Mouse (Mus musculus) macrophage (primary cell): ENCODE measurements around the gene Ldah. TPM values are rescaled to one million over a fixed set of nuclear protein-coding genes. Genes with fewer than 3 reads are reported as not detected.

Experiments used
- polyA plus RNA-seq: library from polyadenylated mRNA; stranded (reverse); fragments of 250-400 nt; gene quantifications from 3 replicates; pipeline ENCODE4 v1.2.4, GENCODE M21; 2018; ENCODE audit warnings: inconsistent platforms

Ldah gene
- polyA plus RNA-seq, 1 experiment from 2014 or later = 60.9 TPM

Other genes with a start within 250 kb of the Ldah start
- not detected in 3 replicates for gene Apob, start 230.5 kb upstream of the Ldah start, polyA plus RNA-seq
- not detected in 3 replicates for gene Gdf7, start 93.8 kb downstream of the Ldah start, polyA plus RNA-seq
- 33.1 to 40.0 TPM (median 38.6 TPM) in 3 replicates for gene Hs1bp3, start 105.3 kb downstream of the Ldah start, polyA plus RNA-seq